Mouse (Mus musculus): ENCODE data around the gene Gpsm2.
"Not testable (repeated sequence)": the region's sequence is repeated elsewhere in the genome, so short reads cannot be mapped to it uniquely, and the experiment has no call there.

Gene Gpsm2

DNA sequence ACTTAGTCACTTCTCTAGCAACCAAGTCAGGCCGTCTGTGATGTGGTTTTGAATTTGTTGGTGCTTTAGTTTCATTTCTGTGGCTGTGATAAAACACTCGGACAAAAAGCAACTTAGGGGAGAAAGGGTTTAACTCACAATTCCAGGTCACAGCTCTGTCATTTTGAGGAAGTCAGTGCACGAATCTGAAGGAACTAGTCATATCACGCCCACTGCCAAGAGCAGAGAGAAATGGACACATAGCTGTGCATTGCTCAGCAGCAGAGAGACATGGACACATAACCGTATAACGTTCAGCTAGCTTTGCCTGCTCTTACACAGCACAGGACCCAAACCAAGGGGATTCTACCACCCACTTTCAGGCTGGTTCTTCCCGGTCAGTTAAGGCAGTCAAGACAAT is 4.3 kb upstream of the Gpsm2 start:
- no peak for DNase-seq (ENCODE audit: low read depth)

DNA sequence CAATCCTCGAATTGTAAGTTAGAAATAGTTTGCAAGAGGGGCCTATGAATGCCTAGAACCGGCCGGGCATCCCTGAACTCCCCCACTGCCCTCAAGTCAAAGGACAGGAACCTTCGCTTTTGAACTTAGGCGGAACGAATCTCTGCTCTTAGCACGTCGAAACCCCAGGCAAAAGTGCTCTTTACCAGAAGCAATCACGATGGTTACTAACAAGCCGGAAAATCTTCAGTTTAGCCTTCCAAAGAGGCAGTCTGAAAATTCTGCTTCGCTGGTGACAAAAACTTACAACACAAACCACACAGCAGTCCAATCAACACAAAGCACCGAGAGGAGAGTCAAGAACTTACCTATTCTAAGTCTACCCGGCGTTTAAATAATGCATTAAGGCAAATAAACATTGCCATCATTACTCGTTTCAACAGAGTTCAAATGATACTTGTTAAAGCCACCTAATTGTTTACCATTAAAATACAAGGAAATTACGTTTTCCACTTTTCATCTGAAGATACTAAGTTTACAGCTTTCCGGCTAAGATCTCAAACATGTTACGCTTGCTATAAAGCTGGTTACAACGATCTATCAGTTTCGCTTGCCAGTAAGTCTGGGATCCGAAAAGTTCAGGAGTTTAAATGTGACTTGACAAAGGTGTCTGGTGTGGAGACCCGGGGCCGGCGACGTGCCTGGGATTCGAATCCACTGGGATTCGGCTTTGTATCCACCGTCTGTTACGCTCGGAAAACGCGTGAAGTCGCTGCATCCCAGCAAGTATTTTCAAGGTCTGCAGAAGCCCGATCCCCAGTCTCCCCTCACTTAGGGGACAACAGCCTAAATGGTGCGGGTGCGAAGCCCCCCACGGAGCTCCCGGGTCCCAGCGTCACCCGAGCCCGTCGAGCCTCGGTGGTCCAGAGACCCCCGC is 775 bp downstream of the Gpsm2 start:
- no peak for DNase-seq (ENCODE audit: low read depth)

DNA sequence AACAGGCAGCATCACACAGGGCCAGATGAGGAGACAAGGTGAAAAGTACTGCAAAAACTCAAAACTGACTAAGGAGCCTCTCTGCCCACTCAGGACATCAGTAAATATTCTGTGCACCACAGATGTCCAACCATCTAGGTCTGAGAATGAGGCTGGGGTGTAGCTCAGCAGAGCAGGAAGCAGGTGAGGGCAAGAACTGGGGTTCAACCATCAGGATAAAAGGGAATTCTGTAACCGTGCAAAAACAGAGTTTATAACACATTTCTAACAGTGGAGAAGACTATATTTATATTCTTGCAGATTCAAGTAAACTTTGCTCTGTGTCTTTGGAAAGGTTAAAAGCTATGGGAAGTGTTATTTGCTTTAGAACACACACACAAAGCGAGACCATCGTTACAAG is 2.3 kb downstream of the Gpsm2 start:
- DNase-seq (ENCODE audit: low read depth): no peak

DNA sequence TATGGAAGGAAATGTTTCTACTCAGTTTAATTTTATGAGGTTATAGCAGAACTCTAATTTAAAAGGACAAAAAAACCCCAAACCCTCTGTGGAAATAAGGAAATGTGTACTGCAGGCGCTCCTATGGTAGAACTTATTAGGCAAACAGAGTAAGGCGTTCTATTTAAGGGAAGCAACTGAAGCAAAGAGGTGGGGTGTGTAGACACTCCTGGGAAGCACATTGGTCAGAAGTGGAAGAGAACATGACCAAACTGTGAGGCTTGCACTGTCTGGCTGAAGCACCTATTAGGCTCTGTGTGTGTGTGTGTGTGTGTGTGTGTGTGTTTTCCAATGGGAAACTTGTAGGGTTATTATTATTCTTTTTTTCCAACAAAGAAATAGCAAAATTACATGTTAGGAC is 2.8 kb downstream of the Gpsm2 start:
- DNase-seq (ENCODE audit: low read depth): no peak

DNA sequence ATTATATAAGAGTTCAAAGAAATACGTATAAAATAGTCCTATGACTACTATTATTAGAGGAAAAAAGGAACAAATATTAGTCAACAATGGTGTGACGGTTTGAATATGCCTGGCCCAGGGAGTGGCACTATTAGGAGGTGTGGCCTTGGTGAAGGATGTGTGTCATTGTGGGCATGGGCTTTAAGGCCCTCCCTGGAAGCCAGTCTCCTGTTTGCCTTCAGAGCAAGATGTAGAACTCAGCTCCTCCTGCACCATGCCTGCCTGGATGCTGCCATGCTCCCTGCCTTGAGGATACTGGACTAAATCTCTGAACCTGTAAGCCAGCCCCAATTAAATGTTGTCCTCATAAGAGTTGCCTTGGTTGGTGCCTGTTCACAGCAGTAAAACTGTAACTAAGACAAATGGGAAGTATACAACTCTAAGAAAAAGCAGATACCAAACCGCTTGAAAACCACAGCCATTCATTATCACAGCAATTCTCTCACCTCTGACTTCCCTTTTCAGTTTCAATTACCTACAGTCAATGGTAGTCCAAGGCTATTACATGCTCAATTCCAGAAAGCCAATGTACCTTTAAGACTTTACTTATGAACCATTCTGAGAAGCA is 4.1 kb downstream of the Gpsm2 start:
- DNase-seq (ENCODE audit: low read depth): no peak

DNA sequence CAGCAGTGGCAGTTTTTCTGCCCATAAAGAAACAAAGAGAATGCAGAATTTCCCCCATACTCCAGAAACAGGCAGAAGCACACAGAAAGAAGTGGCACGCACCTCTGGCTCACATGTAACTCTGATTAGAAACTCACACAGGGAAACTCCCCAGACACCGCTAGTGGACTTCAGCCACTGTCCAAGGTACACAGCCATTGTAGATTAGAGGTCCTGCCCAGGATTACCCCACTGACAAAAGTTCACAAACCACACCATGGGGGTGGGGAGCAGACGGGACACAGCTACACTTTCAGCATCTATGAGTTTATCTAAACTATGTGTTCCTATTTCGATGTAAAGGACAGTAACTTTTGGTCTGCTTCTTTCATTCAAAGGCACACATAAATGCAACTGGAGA is 7.3 kb downstream of the Gpsm2 start:
- DNase-seq (ENCODE audit: low read depth): no peak

DNA sequence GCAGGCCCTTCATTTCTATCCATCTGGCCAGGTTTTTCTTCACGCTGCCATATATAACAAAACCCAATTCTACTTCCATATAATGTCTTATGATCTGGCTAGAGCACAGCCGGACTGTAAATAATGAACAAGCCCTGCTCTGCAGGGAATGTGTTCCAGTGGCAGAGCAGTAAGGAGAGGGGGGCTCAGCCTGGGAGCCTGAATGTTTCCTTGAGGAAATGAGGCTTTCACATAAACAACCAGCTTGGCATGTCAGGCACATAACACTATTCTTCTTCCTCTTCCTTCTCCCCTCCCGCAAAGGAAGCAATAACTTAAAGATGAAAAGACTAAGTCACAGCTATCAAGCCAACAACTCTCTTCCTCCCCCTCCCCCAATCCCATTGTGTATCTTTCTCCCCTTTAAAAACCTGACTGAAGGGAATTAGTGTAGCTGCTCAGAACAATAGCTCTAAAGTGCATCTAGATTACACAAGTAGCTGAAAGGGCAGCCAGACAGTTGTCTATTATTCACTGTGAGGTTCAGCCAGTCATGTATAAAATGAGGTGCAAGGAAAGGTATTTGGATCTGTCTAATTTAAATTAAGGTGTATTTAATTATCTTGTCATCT is 8.9 kb downstream of the Gpsm2 start:
- DNase-seq (ENCODE audit: low read depth): no peak

DNA sequence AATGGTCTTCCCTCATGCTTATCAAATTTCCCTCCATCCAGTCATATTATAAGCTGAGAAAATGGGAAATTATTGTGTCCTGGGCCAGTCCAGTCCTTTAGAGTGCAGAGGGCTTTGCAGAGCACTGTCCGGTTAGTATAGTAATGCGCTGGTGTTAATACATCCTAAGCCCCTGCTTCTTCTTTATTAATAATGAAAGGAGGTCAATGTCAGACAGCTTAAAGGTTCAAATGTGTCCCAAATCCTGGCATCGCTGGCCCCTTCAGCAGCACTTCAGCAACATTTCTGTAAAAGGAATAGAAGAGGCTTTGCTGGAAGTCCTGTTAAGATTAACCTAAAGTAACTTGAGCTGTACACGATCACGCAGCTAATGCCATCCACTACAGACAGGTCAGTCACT is 10.8 kb downstream of the Gpsm2 start:
- DNase-seq (ENCODE audit: low read depth): no peak

DNA sequence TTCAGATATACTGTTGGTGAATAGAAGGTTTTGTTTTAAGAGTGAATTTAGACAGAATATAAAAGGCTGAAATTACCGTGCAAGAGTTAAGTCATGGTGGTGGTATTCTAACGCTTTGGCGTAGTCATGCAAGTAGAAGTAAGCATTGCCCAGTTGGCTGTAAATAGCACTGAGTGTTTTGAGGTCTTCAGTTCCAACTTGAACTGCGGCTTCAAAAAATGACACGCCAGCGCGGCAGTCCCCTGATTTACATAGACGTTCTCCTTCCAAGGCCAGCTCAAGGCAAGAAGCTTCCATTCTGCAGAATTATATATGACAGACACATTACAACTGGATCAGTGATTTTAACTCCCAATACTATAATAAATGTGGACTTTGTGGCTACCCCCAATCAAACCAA is 19.3 kb downstream of the Gpsm2 start:
- DNase-seq (ENCODE audit: low read depth): no peak

DNA sequence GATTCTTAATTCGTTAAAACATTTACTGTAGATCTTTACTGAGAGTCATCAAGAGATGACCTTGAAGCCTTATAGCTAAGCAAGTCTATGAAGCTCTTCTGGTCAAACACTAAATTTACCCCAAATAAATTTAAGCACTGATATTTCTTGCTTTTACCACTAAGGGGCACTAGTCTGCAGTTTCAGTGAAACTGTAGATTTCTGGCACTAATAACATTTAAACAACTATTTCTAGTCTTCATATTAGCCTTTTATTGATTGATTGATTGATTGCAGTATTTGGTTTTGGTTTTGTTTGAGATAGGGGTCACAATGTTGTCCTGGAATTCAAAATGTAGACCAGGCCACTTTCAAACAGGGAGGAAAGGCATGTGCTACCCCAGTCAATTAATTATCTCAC is 20.9 kb downstream of the Gpsm2 start:
- DNase-seq (ENCODE audit: low read depth): no peak

DNA sequence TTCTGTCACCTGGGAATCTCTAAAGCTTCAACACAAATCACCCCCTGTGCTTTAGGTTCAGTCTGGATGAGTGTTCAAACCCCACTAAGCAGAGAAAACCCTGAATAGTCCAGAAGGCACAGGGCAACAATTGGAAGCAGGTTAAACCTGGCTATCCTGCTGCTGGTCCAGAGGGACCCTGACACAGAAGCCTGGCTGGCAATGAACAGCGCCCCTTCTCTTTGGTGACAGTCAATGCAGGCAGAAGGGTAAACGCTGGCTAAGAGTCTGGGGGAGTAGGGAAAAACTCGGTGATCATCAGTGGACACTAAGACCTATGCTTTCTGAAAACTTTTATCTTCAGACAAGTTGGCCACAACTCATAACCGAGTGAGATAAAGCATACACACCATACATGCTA is 22.3 kb downstream of the Gpsm2 start:
- no peak for DNase-seq (ENCODE audit: low read depth)

DNA sequence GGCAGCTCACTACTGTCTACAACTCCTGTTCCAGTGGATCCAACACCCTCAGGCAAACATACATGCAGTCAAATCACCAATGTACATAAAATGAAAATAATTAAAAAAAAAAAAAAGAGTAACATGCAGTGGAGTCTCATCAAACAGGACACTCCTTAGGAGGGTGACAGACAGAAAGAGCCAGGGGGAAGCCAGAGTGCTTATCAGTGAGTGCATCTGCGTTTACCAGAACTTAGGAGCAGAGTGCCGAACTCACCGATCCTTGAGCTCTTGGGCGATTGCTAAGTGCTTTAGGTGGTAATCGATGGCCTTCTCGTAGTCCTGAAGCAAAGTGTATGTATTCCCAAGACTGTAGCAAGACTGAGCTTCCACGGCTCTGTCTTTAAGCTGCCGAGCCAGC is 23.4 kb downstream of the Gpsm2 start:
- DNase-seq (ENCODE audit: low read depth): no peak

DNA sequence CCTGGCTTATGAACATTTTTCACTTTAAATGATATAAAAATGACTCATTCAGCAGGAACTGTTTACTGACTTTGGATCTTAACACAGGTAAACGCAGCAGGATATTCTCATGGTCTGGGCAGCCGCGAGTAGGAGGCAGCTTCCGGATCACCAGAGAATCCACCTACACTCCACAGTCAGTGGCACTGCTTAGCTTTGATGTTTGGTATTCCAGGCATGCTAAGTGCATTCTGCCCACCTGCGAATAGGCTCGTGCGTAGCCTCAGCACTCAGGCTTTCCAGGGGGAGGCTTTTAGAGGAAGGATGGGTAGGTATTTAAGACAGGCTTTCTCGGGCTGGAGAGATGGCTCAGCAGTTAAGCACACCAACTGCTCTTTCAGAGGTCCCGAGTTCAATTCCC is 27.8 kb downstream of the Gpsm2 start:
- no peak for DNase-seq (ENCODE audit: low read depth)

DNA sequence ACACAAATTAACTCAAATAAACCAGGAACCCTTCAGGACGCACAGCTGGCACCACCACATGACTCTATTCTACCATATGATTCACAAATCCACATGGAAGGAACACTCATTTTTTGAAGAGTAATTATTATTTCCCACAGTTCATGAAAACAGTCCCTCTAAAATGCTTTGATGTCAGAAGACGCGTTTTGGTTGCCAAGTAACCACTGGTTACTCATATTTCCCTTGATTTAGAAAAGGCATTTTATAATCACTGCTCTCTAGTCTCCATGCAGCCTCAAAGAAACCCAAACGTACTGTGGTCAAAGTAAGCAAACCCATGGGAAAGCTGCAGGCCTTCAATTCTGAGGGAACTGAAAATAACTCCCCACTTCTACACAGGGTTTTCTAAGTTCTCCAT is 32.1 kb downstream of the Gpsm2 start:
- DNase-seq (ENCODE audit: low read depth): no peak

DNA sequence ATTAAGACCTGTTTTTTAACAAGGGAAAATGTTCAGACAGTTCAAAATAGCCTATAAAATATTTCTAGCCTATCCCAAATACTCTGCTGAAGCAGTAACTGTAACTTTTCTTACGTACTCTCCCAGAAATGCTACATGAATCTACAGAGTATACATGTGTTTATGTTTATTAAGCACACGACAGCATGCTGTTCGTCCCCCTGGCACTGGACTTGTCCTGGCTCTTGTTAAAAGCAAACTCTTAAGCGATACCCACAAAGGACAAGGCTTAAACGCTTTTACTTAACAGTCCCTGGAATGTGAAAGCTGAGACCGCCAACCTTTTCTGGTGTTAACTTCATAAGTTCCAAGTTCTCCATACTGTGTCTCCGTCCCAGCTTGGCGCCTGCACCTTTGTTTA is 32.7 kb downstream of the Gpsm2 start:
- no peak for DNase-seq (ENCODE audit: low read depth)

DNA sequence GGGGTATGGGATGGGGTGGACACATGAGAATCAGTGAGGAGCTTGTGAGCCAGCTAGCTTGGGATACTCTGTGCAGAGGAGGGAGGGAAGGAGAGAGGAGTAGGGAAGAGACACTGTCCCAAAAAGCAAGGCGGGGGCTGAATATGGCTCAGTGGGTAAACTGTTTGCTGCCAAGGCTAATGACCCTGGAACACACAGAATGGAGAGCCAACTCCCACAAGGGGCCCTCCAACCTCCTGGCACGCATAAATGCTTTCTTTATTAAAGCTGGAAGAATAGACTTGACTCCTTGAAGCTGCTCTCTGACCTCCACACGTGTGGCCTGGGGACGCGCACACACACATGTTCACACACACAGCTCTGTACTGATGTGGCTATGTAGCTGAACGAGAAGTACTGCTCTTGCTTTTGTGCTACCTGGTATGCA is 33.1 kb downstream of the Gpsm2 start:
- DNase-seq (ENCODE audit: low read depth): no peak

DNA sequence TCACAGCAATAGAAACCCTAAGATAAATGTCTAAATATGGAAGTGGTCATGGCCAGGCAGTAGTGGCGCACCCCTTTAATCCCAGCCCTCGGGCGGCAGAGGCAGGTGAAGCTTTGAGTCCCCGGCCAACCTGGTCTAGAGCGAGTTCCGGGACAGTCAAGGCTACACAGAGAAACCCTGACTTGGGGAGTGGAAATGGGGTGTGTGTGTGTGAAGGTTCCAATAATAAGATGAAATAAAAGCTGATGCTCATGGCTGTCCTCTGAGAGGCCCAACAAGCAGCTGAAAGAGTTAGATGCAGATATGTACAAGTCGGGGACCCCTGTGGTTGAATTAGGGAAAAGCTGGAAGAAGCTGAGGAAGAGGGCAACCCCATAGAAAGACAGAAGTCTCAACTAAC is 36.4 kb downstream of the Gpsm2 start:
- no peak for DNase-seq (ENCODE audit: low read depth)

DNA sequence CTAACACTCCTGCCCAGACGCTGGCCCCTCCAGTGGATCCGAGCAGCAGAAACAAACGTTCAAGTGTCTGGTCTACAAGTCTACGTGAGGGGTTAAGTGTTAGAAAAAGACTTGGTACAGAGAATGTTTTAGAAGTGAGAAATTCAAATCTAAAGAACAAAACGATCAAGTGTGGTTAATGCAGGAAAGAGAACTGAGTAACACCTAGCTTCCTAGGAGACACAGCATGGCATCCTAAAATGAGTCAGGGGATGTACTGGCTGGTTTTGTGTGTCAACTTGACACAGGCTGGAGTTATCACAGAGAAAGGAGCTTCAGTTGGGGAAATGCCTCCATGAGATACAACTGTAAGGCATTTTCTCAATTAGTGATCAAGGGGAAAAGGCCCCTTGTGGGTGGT is 38.5 kb downstream of the Gpsm2 start:
- not testable (repeated sequence) for DNase-seq (ENCODE audit: low read depth)

DNA sequence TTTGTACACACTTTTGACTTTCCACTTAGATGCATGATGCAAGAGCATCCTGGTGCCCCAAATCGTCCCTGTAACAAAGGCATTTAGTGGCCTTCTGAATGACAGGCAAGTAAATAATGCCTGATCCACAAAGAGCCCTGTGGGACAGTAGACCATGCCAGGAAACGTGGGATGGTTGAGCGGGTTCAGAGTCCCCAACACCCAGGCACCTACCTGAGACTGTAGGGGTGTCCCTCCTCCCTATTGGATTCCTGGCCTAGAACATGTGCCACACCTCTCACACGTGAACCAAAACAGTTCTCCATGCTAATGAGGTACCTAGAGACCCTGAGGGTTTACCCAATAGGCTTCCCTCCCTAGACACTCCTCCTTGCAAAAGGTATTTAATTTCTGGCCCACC is 41.1 kb downstream of the Gpsm2 start:
- no peak for DNase-seq (ENCODE audit: low read depth)

DNA sequence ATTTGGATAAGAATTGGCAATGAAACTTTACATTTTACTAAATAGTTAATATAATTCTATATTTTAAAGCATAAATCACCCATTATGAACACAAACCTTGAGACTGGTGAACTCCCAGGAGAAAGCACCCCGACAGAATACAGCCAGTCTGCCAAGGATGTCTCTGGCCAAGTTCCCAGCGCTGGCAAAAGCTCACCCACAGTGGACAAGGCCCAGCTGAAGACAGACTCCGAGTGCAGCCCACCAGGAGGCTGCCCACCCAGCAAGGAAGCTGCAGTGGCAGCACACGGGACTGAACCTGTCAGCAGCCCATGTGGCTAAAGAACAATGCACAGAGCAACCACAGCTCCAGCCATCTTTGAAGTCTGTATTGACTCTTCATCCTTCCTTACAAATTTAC is 45.5 kb downstream of the Gpsm2 start:
- DNase-seq (ENCODE audit: low read depth): no peak

DNA sequence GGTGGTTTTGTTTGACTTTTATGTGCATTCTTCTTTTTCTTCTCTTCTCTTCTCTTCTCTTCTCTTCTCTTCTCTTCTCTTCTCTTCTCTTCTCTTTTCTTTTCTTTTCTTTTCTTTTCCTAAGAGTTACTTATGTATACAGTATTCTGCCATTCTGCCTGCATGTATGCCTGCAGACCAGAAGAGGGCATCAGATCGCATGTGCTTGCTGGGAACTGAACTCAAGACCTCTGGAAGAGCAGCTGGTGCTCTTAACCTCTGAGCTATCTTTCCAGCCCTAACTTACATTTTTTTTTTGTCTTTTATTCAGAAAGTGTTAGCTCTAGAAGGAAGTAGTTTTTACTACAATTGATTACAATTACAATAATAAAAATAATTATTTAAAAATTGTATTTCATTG is 61.2 kb downstream of the Gpsm2 start:
- DNase-seq (ENCODE audit: low read depth): no peak

DNA sequence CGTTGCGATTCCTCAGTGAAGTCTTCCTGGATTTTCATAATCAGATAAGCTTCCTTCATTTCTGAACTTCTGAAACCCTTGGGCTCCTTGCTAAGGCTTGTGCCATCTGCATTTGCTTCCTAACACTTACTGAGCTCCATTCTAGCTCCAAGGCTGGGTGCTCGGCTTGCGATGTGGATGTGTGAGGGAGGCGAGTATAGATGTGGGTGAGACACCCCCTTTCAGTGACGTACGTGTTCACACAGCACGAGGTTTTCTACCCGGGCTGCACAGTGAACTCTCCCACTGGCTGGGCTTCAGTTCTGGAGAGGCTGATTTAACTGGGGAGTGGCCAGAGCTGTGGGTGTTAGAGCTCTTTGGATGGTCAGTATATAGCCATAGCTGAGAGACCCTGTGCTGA is 63.5 kb downstream of the Gpsm2 start:
- no peak for DNase-seq (ENCODE audit: low read depth)

DNA sequence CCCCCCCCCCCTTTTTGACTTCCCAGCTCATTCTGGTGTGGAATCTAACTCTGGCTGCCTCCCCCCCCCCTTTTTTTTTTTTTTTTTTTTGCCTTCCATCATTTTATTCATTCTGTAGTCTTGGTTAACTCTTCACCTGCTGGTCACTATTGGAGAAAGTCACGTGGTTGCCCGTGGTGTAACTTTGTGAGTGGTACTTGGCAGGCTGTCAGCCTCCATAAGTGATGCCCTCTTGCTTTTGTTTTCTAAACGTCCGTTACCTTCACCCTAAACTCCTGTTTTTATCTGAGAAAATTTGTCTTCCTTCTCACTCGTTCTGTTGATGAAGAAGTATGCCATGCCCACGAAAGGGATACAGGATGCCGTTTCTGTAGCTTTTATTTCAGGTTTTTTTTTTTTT is 66.6 kb downstream of the Gpsm2 start:
- DNase-seq (ENCODE audit: low read depth): no peak
